Mouse (Mus musculus): ENCODE results near the gene Ccdc69.

GRCm38 (mm10) chr11:55078502-55078901 lies 571 bp upstream of the Ccdc69 start:
- TF ChIP-seq POLR2A (IDR thresholded peaks at IDR 0.05; ENCODE audit: control insufficient read depth, low read depth, low read length) (no peak), CTCF (IDR thresholded peaks at IDR 0.05; ENCODE audit: control insufficient read depth, insufficient read depth, insufficient replicate concordance, low read depth, low read length) (no peak)

Data from testis, adult 2 months (tissue).